Mouse (Mus musculus) erythroblast, embryonic 14.5 days (primary cell): ENCODE measurements around the gene Atp2a1.

Source experiments
- GATA1 ChIP-seq: IDR thresholded peaks from 2 replicates; pipeline ENCODE4 v1.6.1; 2012; ENCODE audit warnings: low read length, inconsistent platforms, mixed read lengths
- TAL1 ChIP-seq: IDR thresholded peaks from 3 replicates; pipeline ENCODE4 v1.6.1; 2012; ENCODE audit warnings: low read length, inconsistent platforms, mixed read lengths

DNA sequence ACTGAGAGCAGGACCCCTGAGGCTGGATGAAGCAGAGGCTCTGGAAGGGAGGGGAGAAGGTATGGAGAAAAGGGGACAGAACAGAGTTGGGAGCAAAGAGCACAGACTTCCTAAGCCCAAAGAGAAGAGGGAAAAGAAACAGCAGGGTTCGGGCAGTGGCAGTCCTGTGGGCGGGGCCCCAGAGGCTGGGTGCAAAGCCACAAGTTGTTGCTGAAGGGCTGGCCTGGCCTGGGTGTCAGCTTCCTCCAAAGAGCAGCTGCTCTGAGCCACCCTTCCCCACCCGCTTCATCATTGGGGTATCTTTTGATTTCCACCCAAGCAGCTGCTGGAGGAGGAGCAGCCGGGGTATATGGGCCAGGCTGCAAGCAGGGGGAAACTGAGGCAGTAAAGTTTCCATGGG, 1.2 kb upstream of the Atp2a1 start:
- TF ChIP-seq TAL1: no peak
- TF ChIP-seq GATA1: no peak
